Mouse (Mus musculus): ENCODE results near the gene Zfp511. TPM values are rescaled to one million over a fixed set of nuclear protein-coding genes. Genes with fewer than 3 reads are reported as not detected.

Gene Zfp511
- polyA plus RNA-seq, 1 experiment from 2014 or later: 52.5 TPM

DNA sequence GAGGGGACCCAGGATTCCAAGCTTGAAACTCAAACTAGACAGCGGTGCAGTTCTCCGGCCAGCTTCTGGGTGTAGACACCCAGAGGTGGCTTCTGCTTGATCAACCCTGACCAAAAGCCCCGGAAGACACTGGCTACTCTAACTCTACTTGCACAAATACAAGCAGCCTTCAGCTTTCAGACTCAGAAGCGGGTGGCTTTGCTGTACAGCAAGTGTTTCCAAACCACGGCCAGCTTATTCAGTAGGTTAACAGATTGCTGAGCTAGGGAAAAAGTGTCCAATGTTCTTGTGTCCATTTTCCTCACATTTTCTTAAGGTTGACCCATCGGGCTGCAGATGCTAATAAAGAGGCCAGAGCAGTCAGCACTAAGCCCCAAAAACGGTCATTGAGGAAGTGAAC lies 22.3 kb downstream of the Zfp511 start:
- 5% methylated on average over 7 of the region's 7 CpGs for WGBS
- DNase-seq (ENCODE audit: low spot score) (no peak), ATAC-seq (no peak)
- H3K9me3 ChIP-seq (replicated peaks; ENCODE audit: control insufficient read depth, low read length): no peaks in the 10 kb centered on the region
- H3K9ac ChIP-seq (ENCODE audit: low read length): peak overlapping the region; percentile 83
- peaks cover 33% of the 10 kb centered on the region for H3K4me1 ChIP-seq (ENCODE audit: control insufficient read depth, insufficient read depth, low read length)
- no peaks in the 10 kb centered on the region for H3K36me3 ChIP-seq (ENCODE audit: control insufficient read depth, insufficient read depth, low read length)
- peak overlapping the region; percentile 46 for H3K4me3 ChIP-seq (ENCODE audit: low read depth, low read length)
- peak overlapping the region; percentile 91 for H3K27ac ChIP-seq (ENCODE audit: low read depth, low read length)
- peak overlapping the region; percentile 83 for H3K4me2 ChIP-seq (ENCODE audit: low read length)
- peaks cover 6% of the 10 kb centered on the region; the same call in 1 of the 2 replicates for H3K27me3 ChIP-seq (replicated peaks; ENCODE audit: control insufficient read depth, insufficient read depth, low read length)

DNA sequence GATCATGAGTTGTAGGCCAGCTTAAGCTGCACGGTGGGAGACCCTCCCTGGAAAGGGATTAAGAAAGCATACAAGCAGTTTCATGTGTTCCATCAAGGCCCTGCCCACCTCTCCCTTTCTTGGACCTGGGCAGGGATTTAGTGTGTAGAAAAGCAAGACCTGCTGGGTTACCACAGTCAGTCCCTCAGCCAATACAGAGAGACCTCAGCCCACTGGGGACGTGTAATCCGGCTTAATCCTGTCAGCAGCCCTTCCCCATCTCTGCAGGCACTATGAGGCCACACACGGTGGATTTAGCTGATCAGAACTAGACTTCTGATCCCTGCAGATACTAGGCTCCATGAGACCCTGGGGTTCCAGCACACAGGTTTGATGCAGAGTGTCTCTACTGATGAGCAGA lies 23.4 kb downstream of the Zfp511 start:
- peaks cover 10% of the 10 kb centered on the region; the same call in 1 of the 2 replicates for H3K27me3 ChIP-seq (replicated peaks; ENCODE audit: control insufficient read depth, insufficient read depth, low read length)
- no peaks in the 10 kb centered on the region for H3K36me3 ChIP-seq (ENCODE audit: control insufficient read depth, insufficient read depth, low read length)
- no peak overlapping the region for H3K4me2 ChIP-seq (ENCODE audit: low read length)
- H3K27ac ChIP-seq (ENCODE audit: low read depth, low read length): no peak overlapping the region
- H3K4me3 ChIP-seq (ENCODE audit: low read depth, low read length): no peak overlapping the region
- no peak overlapping the region for H3K9ac ChIP-seq (ENCODE audit: low read length)
- DNase-seq (ENCODE audit: low spot score) (no peak), ATAC-seq (no peak)
- 19% methylated on average over 4 of the region's 4 CpGs for WGBS
- peaks cover 33% of the 10 kb centered on the region for H3K4me1 ChIP-seq (ENCODE audit: control insufficient read depth, insufficient read depth, low read length)
- no peaks in the 10 kb centered on the region for H3K9me3 ChIP-seq (replicated peaks; ENCODE audit: control insufficient read depth, low read length)

DNA sequence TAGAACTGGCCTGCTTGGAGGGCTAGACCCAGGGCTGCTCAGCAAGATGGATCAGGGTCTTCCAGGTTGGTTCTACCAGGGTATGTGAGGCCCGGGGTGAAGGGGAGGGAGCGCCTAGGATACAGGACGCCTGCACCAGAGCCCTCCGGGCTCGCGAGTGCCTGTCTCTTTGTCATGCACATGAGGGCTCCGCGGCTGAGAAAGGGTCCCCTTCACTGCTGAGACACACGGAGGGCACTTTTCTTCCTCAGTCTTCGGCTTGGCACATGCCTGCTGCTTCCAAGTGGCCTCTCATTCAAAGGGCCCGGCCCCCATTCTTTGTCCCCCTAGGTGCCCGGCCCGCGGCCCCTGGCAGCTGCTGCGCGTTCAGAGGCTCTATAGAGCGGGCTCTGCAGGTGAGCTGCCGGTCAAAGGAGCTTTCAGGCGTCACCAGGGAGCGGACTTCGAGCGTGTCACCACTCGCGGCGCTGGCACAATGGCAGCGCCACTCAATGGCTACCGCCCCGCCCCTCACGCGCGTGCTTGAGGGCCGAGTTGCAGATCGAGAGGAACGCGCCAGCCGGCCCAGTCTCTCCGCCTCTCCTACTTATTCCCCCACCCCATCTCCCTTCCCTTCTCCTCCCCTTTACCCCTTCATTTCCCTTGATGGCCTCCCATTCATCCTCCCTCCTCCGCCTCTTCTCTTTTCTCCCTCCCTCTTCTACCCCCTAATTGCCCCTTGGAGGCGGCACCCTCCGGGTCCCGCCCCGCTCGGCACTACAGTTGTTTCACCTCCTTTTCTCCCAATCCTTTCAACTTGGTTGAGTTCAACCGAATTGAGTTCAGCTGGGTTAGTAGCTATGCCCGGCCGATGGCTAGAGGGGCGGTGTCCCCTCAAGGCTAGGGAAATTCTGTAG lies 25.0 kb downstream of the Zfp511 start:
- Histone ChIP-seq H3K27ac (ENCODE audit: low read depth, low read length) (peak overlapping the region; percentile 76), H3K9me3 (replicated peaks; ENCODE audit: control insufficient read depth, low read length) (no peaks in the 10 kb centered on the region), H3K36me3 (ENCODE audit: control insufficient read depth, insufficient read depth, low read length) (no peaks in the 10 kb centered on the region), H3K4me3 (ENCODE audit: low read depth, low read length) (peak overlapping the region; percentile 30), H3K4me2 (ENCODE audit: low read length) (peak overlapping the region; percentile 72), H3K27me3 (replicated peaks; ENCODE audit: control insufficient read depth, insufficient read depth, low read length) (peaks cover 10% of the 10 kb centered on the region; the same call in 1 of the 2 replicates), H3K9ac (ENCODE audit: low read length) (peak overlapping the region; percentile 58), H3K4me1 (ENCODE audit: control insufficient read depth, insufficient read depth, low read length) (peaks cover 33% of the 10 kb centered on the region)
- WGBS: under 1% methylated on average over 47 of the region's 47 CpGs
- ATAC-seq (peak; percentile 66), DNase-seq (ENCODE audit: low spot score) (peak; percentile 93)

DNA sequence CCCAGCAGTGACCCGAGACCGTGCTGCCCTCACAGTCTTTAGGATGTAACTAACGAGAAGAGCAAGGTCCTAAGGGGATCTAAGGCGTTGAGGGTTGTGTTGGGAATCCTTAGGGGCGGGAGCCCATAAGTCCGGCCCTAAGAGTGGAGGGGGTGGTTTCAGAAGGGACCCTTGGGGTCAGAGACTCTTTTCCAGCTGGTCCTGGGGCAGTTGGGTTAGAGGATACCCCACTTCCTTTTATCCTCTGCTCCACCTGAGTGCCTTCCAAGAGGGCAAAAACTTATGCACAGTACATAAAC lies 25.6 kb downstream of the Zfp511 start:
- no peak for DNase-seq (ENCODE audit: low spot score)
- H3K4me1 ChIP-seq (ENCODE audit: control insufficient read depth, insufficient read depth, low read length): peaks cover 33% of the 10 kb centered on the region
- 2% methylated on average over 6 of the region's 6 CpGs for WGBS

DNA sequence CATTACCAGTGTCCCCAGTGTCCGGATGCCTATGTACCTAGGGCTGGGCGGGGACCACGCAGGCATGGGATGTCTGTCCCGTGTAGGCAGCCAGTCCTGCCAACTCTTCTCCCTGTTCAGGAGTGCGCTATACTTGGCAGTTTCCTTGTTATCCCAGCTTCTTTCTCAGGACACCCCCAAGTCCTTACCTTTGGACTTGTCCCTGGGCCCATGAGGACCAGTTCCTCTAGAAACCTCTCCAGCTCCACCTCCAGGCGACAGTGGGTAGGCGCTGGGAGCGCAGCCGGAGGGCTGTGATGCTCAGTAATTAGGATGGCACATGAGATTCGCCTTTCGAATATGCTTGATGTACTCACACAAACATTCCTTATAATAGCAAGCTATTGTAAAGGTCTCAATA lies 26.1 kb downstream of the Zfp511 start:
- 11% methylated on average over 11 of the region's 11 CpGs for WGBS
- no peak overlapping the region for H3K4me3 ChIP-seq (ENCODE audit: low read depth, low read length)
- H3K4me1 ChIP-seq (ENCODE audit: control insufficient read depth, insufficient read depth, low read length): peaks cover 32% of the 10 kb centered on the region
- no peaks in the 10 kb centered on the region for H3K9me3 ChIP-seq (replicated peaks; ENCODE audit: control insufficient read depth, low read length)
- H3K27ac ChIP-seq (ENCODE audit: low read depth, low read length): 0 out of 2 replicates have a peak overlapping the region, but pooled peaks have one; percentile 76
- no peaks in the 10 kb centered on the region for H3K36me3 ChIP-seq (ENCODE audit: control insufficient read depth, insufficient read depth, low read length)
- peak overlapping the region; percentile 72; the same call in 1 of the 2 replicates for H3K4me2 ChIP-seq (ENCODE audit: low read length)
- peak; percentile 58 for DNase-seq (ENCODE audit: low spot score)
- H3K27me3 ChIP-seq (replicated peaks; ENCODE audit: control insufficient read depth, insufficient read depth, low read length): 0 out of 2 replicates have a peak, but pooled peaks cover 10% of the 10 kb centered on the region
- H3K9ac ChIP-seq (ENCODE audit: low read length): no peak overlapping the region
- ATAC-seq: no peak

More for the DNA sequence above, 25.6 kb downstream of the Zfp511 start:
- H3K27me3 ChIP-seq (replicated peaks; ENCODE audit: control insufficient read depth, insufficient read depth, low read length): 0 out of 2 replicates have a peak, but pooled peaks cover 10% of the 10 kb centered on the region
- peak overlapping the region; percentile 76; the same call in 1 of the 2 replicates for H3K27ac ChIP-seq (ENCODE audit: low read depth, low read length)
- H3K9me3 ChIP-seq (replicated peaks; ENCODE audit: control insufficient read depth, low read length): no peaks in the 10 kb centered on the region
- peak overlapping the region; percentile 72 for H3K4me2 ChIP-seq (ENCODE audit: low read length)
- ATAC-seq: no peak
- peak overlapping the region; percentile 58; the same call in 1 of the 2 replicates for H3K9ac ChIP-seq (ENCODE audit: low read length)
- peak overlapping the region; percentile 30 for H3K4me3 ChIP-seq (ENCODE audit: low read depth, low read length)
- no peaks in the 10 kb centered on the region for H3K36me3 ChIP-seq (ENCODE audit: control insufficient read depth, insufficient read depth, low read length)

DNA sequence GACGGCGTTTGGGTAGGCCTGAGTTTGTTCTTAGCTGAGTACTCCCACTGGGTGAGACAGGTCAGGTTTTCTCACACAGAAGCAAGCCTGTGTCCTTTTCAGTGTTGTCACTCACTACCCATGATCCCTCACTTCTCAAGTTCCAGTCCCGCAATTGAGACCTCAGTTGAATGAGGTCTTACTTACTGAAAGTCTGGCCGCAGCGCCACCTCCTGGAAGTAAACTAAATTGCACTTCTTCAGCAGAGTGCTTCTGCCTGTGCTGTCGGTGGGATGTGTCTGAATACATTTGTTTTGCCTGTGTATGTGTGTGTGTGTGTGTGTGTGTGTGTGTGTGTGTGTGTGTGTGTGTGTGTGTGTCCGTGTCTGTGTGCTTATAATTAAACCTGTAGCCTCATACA lies 26.9 kb downstream of the Zfp511 start:
- no peak for ATAC-seq
- Histone ChIP-seq H3K4me2 (ENCODE audit: low read length) (no peak overlapping the region), H3K9me3 (replicated peaks; ENCODE audit: control insufficient read depth, low read length) (no peaks in the 10 kb centered on the region), H3K27ac (ENCODE audit: low read depth, low read length) (no peak overlapping the region), H3K4me1 (ENCODE audit: control insufficient read depth, insufficient read depth, low read length) (peaks cover 29% of the 10 kb centered on the region), H3K36me3 (ENCODE audit: control insufficient read depth, insufficient read depth, low read length) (no peaks in the 10 kb centered on the region), H3K27me3 (replicated peaks; ENCODE audit: control insufficient read depth, insufficient read depth, low read length) (0 out of 2 replicates have a peak, but pooled peaks cover 10% of the 10 kb centered on the region), H3K4me3 (ENCODE audit: low read depth, low read length) (no peak overlapping the region), H3K9ac (ENCODE audit: low read length) (no peak overlapping the region)
- peak; percentile 88 for DNase-seq (ENCODE audit: low spot score)
- 16% methylated on average over 7 of the region's 7 CpGs for WGBS

DNA sequence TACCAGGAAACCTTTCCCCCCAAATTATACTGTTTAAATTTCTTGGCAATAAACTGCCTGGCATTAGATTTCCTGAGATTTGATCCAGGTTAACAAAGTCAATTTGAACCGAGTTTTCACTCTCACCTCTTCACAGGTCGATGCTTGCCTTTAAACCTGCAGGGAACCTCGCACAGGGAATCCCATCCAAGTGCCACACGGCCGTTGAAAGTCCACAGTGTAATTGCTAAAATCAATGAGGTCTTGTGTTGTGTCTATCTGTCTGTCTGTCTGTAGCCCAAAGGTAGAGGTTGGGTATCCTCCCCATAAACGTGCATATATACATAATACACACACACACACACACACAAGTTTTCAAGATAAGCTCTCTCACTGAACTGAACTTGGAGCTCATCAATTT lies 31.2 kb downstream of the Zfp511 start:
- Histone ChIP-seq H3K4me2 (ENCODE audit: low read length) (no peak overlapping the region), H3K27me3 (replicated peaks; ENCODE audit: control insufficient read depth, insufficient read depth, low read length) (0 out of 2 replicates have a peak, but pooled peaks cover 16% of the 10 kb centered on the region), H3K9me3 (replicated peaks; ENCODE audit: control insufficient read depth, low read length) (no peaks in the 10 kb centered on the region), H3K4me1 (ENCODE audit: control insufficient read depth, insufficient read depth, low read length) (no peaks in the 10 kb centered on the region), H3K9ac (ENCODE audit: low read length) (no peak overlapping the region), H3K27ac (ENCODE audit: low read depth, low read length) (no peak overlapping the region), H3K4me3 (ENCODE audit: low read depth, low read length) (no peak overlapping the region), H3K36me3 (ENCODE audit: control insufficient read depth, insufficient read depth, low read length) (0 out of 2 replicates have a peak, but pooled peaks cover 4% of the 10 kb centered on the region)
- DNase-seq (ENCODE audit: low spot score) (no peak), ATAC-seq (no peak)
- WGBS: 70% methylated on average over 6 of the region's 6 CpGs

DNA sequence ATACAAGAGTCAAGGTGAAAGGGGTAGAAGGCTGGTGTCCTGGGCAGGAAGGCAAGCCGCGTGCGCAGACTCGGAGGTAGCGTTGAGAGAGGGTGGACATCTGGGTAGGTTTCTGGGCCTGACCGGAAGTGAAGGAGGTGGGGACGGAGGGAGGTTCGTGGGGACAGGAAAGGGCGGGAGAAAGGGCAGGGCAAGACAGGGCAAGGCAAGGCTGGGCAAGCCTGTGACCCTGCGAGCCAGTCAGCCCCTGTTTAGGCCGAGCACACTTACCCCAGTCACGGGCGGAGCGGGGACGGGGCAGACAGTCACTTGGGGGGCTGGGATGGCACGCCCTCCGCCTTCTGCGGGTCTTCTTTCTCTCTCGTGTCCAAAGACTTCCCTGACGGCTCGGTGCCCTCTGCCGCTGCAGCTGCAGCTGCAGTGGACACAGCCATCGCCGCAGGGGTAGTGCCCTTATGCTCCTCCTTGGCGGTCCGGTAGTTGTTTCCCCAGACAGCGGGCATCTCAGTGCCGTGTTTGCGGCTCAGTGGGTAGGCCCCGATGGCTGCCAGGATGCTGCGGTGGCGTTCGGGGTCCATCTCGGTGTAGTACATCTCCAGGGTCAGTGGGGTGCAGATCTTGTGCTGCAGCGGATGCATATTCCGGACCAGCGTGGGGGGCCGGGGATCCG lies 34.0 kb downstream of the Zfp511 start:
- ATAC-seq (no peak), DNase-seq (ENCODE audit: low spot score) (no peak)
- WGBS: 43% methylated on average over 39 of the region's 39 CpGs
- no peak overlapping the region for H3K27ac ChIP-seq (ENCODE audit: low read depth, low read length)
- H3K4me1 ChIP-seq (ENCODE audit: control insufficient read depth, insufficient read depth, low read length): no peaks in the 10 kb centered on the region
- 0 out of 2 replicates have a peak, but pooled peaks cover 4% of the 10 kb centered on the region for H3K36me3 ChIP-seq (ENCODE audit: control insufficient read depth, insufficient read depth, low read length)
- H3K4me3 ChIP-seq (ENCODE audit: low read depth, low read length): no peak overlapping the region
- no peaks in the 10 kb centered on the region for H3K9me3 ChIP-seq (replicated peaks; ENCODE audit: control insufficient read depth, low read length)
- H3K4me2 ChIP-seq (ENCODE audit: low read length): peak overlapping the region; percentile 1; the same call in 1 of the 2 replicates
- 0 out of 2 replicates have a peak, but pooled peaks cover 15% of the 10 kb centered on the region for H3K27me3 ChIP-seq (replicated peaks; ENCODE audit: control insufficient read depth, insufficient read depth, low read length)
- H3K9ac ChIP-seq (ENCODE audit: low read length): 0 out of 2 replicates have a peak overlapping the region, but pooled peaks have one; percentile 13

Data from forebrain, embryonic 14.5 days (tissue).